Mouse (Mus musculus) kidney, adult 2 months (tissue): ENCODE measurements around the gene Scube3.

Experiments
- CTCF ChIP-seq: fragments of 200-500 bp; conservative IDR thresholded peaks from 2 replicates; pipeline ENCODE4 v1.5.1; 2011; ENCODE audit warnings: low read depth, mild to moderate bottlenecking, control low read depth, low read length, moderate library complexity, mixed read lengths; ENCODE audit not compliant: insufficient read depth, insufficient read length
- POLR2A ChIP-seq: fragments of 200-500 bp; IDR thresholded peaks from one replicate; pipeline ENCODE4 v1.6.1; 2011; ENCODE audit warnings: low read depth, low read length, control low read depth

DNA sequence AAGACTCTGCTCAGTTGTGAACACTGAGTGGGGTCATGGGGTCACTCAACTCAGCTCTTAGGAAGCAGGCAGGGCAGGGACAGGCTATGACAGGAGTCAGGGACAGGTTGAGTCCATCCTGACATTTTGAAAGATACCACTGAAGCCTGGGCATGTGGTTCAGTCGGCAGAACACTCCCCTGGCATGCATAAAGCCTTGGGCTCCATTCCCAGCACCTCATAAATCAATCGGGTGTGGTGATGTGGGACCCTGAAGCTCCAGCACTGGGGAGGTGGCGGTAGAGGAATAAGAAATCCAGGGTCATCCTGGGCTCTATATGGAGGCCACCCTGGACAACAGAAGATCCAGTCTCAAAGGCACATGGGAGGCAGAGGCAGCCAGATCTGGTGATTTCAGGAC lies 6.4 kb upstream of the Scube3 start:
- TF ChIP-seq CTCF: no peak
- TF ChIP-seq POLR2A: no peak
